Mouse (Mus musculus) lung, embryonic 14.5 days (tissue): ENCODE measurements around the gene Cabcoco1. TPM values are rescaled to one million over a fixed set of nuclear protein-coding genes. Genes with fewer than 3 reads are reported as not detected.
A peak's percentile ranks its signal among the peaks of the same experiment; 100 is the strongest.

Source experiments
- ATAC-seq: fragments of 200-750 bp; cut with Nextera tagmentation; 2 replicates; pipeline ENCODE4 v1.8.0; 2017; ENCODE audit warnings: mild to moderate bottlenecking, moderate TSS enrichment, moderate library complexity; ENCODE audit not compliant: insufficient read depth
- DNase-seq: peaks from one replicate; pipeline ENCODE4 v3.0.0-alpha.2; 2015
- H3K27ac ChIP-seq: fragments of 300-500 bp; sonication (generic); 2 replicates; pipeline ENCODE4 v1.5.1; 2014; ENCODE audit warnings: low read depth, mild to moderate bottlenecking, moderate library complexity
- H3K27me3 ChIP-seq: fragments of 300-500 bp; sonication (generic); 2 replicates; pipeline ENCODE4 v1.6.1; 2014; ENCODE audit warnings: low read length, control low read depth; ENCODE audit not compliant: insufficient read depth
- H3K36me3 ChIP-seq: fragments of 300-500 bp; sonication (generic); 2 replicates; pipeline ENCODE4 v1.6.1; 2014; ENCODE audit warnings: control low read depth; ENCODE audit not compliant: insufficient read depth
- H3K4me1 ChIP-seq: fragments of 300-500 bp; sonication (generic); 2 replicates; pipeline ENCODE4 v1.6.1; 2014; ENCODE audit warnings: antibody characterized with exemption, control low read depth; ENCODE audit not compliant: insufficient read depth
- H3K4me2 ChIP-seq: fragments of 300-500 bp; sonication (generic); 2 replicates; pipeline ENCODE4 v1.6.1; 2014; ENCODE audit warnings: mild to moderate bottlenecking
- H3K4me3 ChIP-seq: fragments of 300-500 bp; sonication (generic); 2 replicates; pipeline ENCODE4 v1.5.1; 2014; ENCODE audit warnings: low read depth, low read length
- H3K9ac ChIP-seq: fragments of 300-500 bp; sonication (generic); 2 replicates; pipeline ENCODE4 v1.6.1; 2014
- H3K9me3 ChIP-seq: fragments of 300-500 bp; sonication (generic); 2 replicates; pipeline ENCODE4 v1.6.1; 2016; ENCODE audit warnings: low read depth, low read length, control low read depth
- CTCF ChIP-seq: IDR thresholded peaks from 2 replicates; pipeline ENCODE4 v1.5.1; 2016; ENCODE audit warnings: antibody characterized with exemption, low read depth
- WGBS: fragments of 180-500 bp; shearing (Covaris S2); extraction: QIAGEN DNeasy Blood & Tissue Kit; methylation state at CpG from one replicate; pipeline ENCODE4 v1.1.7; 2014; 5-methylcytosine and 5-hydroxymethylcytosine counted together
- polyA plus RNA-seq: library from polyadenylated mRNA; unstranded; fragments of >200 nt; fragmentation: Nextera tagmentation; extraction: Ambion mirVana; gene quantifications from 2 replicates; pipeline ENCODE4 v1.2.1, GENCODE M21; 2014

The Cabcoco1 gene
- polyA plus RNA-seq, 1 experiment from 2014 or later: 2.4 TPM

- DNase-seq: no peak
Measured at GRCm38 (mm10) chr10:68506242-68506641, 35.5 kb downstream of the Cabcoco1 start.

GRCm38 (mm10) chr10:68504586-68505152 lies 37.0 kb downstream of the Cabcoco1 start:
- Histone ChIP-seq H3K4me2 (no peak overlapping the region), H3K4me1 (no peaks in the 10 kb centered on the region), H3K27ac (no peak overlapping the region), H3K27me3 (no peaks in the 10 kb centered on the region), H3K9ac (no peak overlapping the region), H3K9me3 (no peaks in the 10 kb centered on the region; the same call in 1 of the 2 replicates), H3K36me3 (no peaks in the 10 kb centered on the region), H3K4me3 (no peak overlapping the region)
- 72% methylated on average over 9 of the region's 9 CpGs for WGBS
- ATAC-seq (no peak), DNase-seq (peak; percentile 18)
- no peak for TF ChIP-seq CTCF

More at GRCm38 (mm10) chr10:68506242-68506641, 35.5 kb downstream of the Cabcoco1 start:
- H3K4me3 ChIP-seq: no peak overlapping the region
- TF ChIP-seq CTCF: peak; percentile 49
- H3K9ac ChIP-seq: no peak overlapping the region
- no peaks in the 10 kb centered on the region for H3K36me3 ChIP-seq
- H3K4me2 ChIP-seq: no peak overlapping the region
- no peak overlapping the region for H3K27ac ChIP-seq
- no peaks in the 10 kb centered on the region for H3K4me1 ChIP-seq
- ATAC-seq: no peak
- 84% methylated on average over 4 of the region's 4 CpGs for WGBS
- no peaks in the 10 kb centered on the region; the same call in 1 of the 2 replicates for H3K9me3 ChIP-seq
- H3K27me3 ChIP-seq: no peaks in the 10 kb centered on the region

GRCm38 (mm10) chr10:68501067-68501466 lies 40.6 kb downstream of the Cabcoco1 start:
- H3K27ac ChIP-seq: no peak overlapping the region
- 77% methylated on average over 6 of the region's 6 CpGs for WGBS
- no peaks in the 10 kb centered on the region for H3K9me3 ChIP-seq
- no peaks in the 10 kb centered on the region for H3K36me3 ChIP-seq
- ATAC-seq (no peak), DNase-seq (no peak)
- H3K4me1 ChIP-seq: no peaks in the 10 kb centered on the region
- H3K4me3 ChIP-seq: no peak overlapping the region
- H3K9ac ChIP-seq: no peak overlapping the region
- TF ChIP-seq CTCF: no peak
- no peaks in the 10 kb centered on the region for H3K27me3 ChIP-seq
- no peak overlapping the region for H3K4me2 ChIP-seq

GRCm38 (mm10) chr10:68495246-68495645 lies 46.5 kb downstream of the Cabcoco1 start:
- no peak overlapping the region for H3K9ac ChIP-seq
- H3K36me3 ChIP-seq: no peaks in the 10 kb centered on the region
- H3K9me3 ChIP-seq: no peaks in the 10 kb centered on the region
- H3K27ac ChIP-seq: no peak overlapping the region
- DNase-seq: no peak
- no peak for TF ChIP-seq CTCF
- no peak overlapping the region for H3K4me2 ChIP-seq
- H3K27me3 ChIP-seq: no peaks in the 10 kb centered on the region
- 70% methylated on average over 2 of the region's 2 CpGs for WGBS
- no peak overlapping the region for H3K4me3 ChIP-seq
- no peak for ATAC-seq
- peaks cover 12% of the 10 kb centered on the region; the same call in 1 of the 2 replicates for H3K4me1 ChIP-seq

GRCm38 (mm10) chr10:68491557-68491956 lies 50.1 kb downstream of the Cabcoco1 start:
- ATAC-seq (peak; percentile 80), DNase-seq (peak; percentile 95)
- no peaks in the 10 kb centered on the region for H3K36me3 ChIP-seq
- peak overlapping the region; percentile 20; the same call in 1 of the 2 replicates for H3K4me2 ChIP-seq
- 37% methylated on average over 11 of the region's 11 CpGs for WGBS
- peaks cover 12% of the 10 kb centered on the region; the same call in 1 of the 2 replicates for H3K4me1 ChIP-seq
- H3K4me3 ChIP-seq: no peak overlapping the region
- peak overlapping the region; percentile 78 for H3K27ac ChIP-seq
- no peaks in the 10 kb centered on the region for H3K27me3 ChIP-seq
- H3K9me3 ChIP-seq: no peaks in the 10 kb centered on the region
- no peak for TF ChIP-seq CTCF
- no peak overlapping the region for H3K9ac ChIP-seq

GRCm38 (mm10) chr10:68490781-68491180 lies 50.9 kb downstream of the Cabcoco1 start:
- DNase-seq (peak; percentile 71), ATAC-seq (peak; percentile 60; the same call in 1 of the 2 replicates)
- H3K27ac ChIP-seq: peak overlapping the region; percentile 61
- H3K4me3 ChIP-seq: no peak overlapping the region
- no peak overlapping the region for H3K9ac ChIP-seq
- no peaks in the 10 kb centered on the region for H3K36me3 ChIP-seq
- H3K4me2 ChIP-seq: no peak overlapping the region
- peaks cover 12% of the 10 kb centered on the region; the same call in 1 of the 2 replicates for H3K4me1 ChIP-seq
- H3K27me3 ChIP-seq: no peaks in the 10 kb centered on the region
- TF ChIP-seq CTCF: no peak
- WGBS: 44% methylated on average over 6 of the region's 6 CpGs
- no peaks in the 10 kb centered on the region for H3K9me3 ChIP-seq

GRCm38 (mm10) chr10:68472799-68473198 lies 68.9 kb downstream of the Cabcoco1 start:
- Histone ChIP-seq H3K27ac (no peak overlapping the region), H3K4me1 (no peaks in the 10 kb centered on the region), H3K27me3 (no peaks in the 10 kb centered on the region), H3K9me3 (no peaks in the 10 kb centered on the region), H3K4me2 (no peak overlapping the region), H3K9ac (no peak overlapping the region), H3K4me3 (no peak overlapping the region), H3K36me3 (no peaks in the 10 kb centered on the region)
- DNase-seq (peak; percentile 59), ATAC-seq (no peak)
- no peak for TF ChIP-seq CTCF
- 31% methylated on average over 8 of the region's 8 CpGs for WGBS
